Mouse (Mus musculus): Measurements from ENCODE around the gene Ak2.

DNA sequence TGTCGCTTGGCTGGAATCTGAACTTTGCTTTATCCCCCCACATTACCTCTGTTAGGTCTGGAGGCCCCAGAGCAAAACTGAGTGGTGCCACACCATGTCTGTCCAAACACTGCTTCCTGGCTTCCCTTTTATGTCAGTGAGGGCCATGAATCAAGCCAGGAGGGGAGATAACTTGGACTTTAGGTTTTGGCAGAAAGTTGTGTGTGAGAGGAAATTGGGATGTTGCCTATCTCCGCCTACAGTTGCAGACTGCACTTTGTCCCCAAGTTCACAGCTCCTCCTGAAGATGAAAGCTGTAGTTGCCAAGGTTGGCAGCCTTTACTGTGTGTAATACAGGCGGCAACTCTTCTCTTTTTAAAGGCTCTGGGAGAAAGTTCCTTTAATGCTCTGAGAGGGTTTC is 9.0 kb downstream of the Ak2 start:
- TF ChIP-seq CTCF (IDR thresholded peaks at IDR 0.05; ENCODE audit: low read depth) (no peak), EP300 (IDR thresholded peaks at IDR 0.05; ENCODE audit: low read depth) (no peak)
